Mouse (Mus musculus): ENCODE measurements at regions not wholly inside any gene's neighbourhood (a gene's known extent, or its start where the extent isn't known, plus 50 kb on each side); places are given as distances from the start of the nearest gene placed in this dataset.
A peak's percentile ranks its signal among the peaks of the same experiment; 100 is the strongest.

GRCm38 (mm10) chr6:20982931-20983330 lies 232.4 kb upstream of the Kcnd2 start:
- DNase-seq (ENCODE audit: low read depth, low spot score) = no peak
- Histone ChIP-seq H3K4me1 (ENCODE audit: control insufficient read depth in 2 of 2, insufficient read depth in 2 of 2, low read length in 2 of 2, poor library complexity in 1 of 2) (no peaks in the 10 kb centered on the region), H3K9me3 (ENCODE audit: control insufficient read depth, insufficient read depth, low read depth, low read length) (no peaks in the 10 kb centered on the region), H3K4me3 (ENCODE audit: insufficient read depth in 1 of 2, low read depth in 1 of 2, low read length in 2 of 2, poor library complexity in 1 of 2, severe bottlenecking in 1 of 2) (no peak overlapping the region), H3K36me3 (ENCODE audit: control insufficient read depth, insufficient read depth, low read length, poor library complexity, severe bottlenecking) (no peaks in the 10 kb centered on the region), H3K9ac (ENCODE audit: insufficient read depth, low read depth, low read length, poor library complexity, severe bottlenecking) (no peak overlapping the region), H3K27ac (ENCODE audit: insufficient read depth, low read depth, low read length, poor library complexity, severe bottlenecking) (no peak overlapping the region)
- TF ChIP-seq ZC3H11A (IDR thresholded peaks at IDR 0.05; ENCODE audit: borderline replicate concordance, low read depth, low read length) (no peak), CHD2 (IDR thresholded peaks at IDR 0.05; ENCODE audit: low read depth, low read length) (no peak), ZNF384 (IDR thresholded peaks at IDR 0.05; ENCODE audit: low read depth, low read length) (no peak), MAFK (IDR thresholded peaks at IDR 0.05; ENCODE audit: insufficient read depth, low read depth, low read length) (no peak), HCFC1 (IDR thresholded peaks at IDR 0.05; ENCODE audit: borderline replicate concordance, insufficient read depth, low read length) (no peak)
- in situ Hi-C loops (cut with MboI; ENCODE audit: low sequenced_read_pairs in 2 of 2, unreplicated experiment in 2 of 2) = no loop called here

DNA sequence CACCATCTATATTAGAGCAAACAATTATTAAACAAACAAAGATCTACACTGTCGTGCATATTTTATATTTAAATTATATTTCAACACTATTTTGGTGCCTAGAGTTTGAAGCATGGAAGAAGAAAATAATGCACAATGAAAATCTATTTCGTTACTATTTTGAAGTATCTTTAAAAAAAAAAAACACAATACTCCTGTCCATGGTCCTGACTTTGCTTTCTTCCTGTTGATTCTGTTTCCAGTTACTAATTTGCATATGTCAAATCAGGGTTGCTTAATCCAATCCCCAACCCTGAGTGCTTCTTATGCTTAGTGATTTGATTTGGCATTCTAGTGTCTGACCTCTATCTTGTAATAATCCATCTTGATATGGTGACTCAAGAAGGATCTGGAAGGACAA lies 210.2 kb upstream of the Kcnd2 start:
- no peaks in the 10 kb centered on the region for H3K36me3 ChIP-seq (ENCODE audit: control insufficient read depth, insufficient read depth, low read length, poor library complexity, severe bottlenecking)
- H3K4me1 ChIP-seq (ENCODE audit: control insufficient read depth in 2 of 2, insufficient read depth in 2 of 2, low read length in 2 of 2, poor library complexity in 1 of 2) = no peaks in the 10 kb centered on the region
- H3K27ac ChIP-seq (ENCODE audit: insufficient read depth, low read depth, low read length, poor library complexity, severe bottlenecking) = no peak overlapping the region
- TF ChIP-seq ZNF384 (IDR thresholded peaks at IDR 0.05; ENCODE audit: low read depth, low read length) (peak; percentile 91), MAFK (IDR thresholded peaks at IDR 0.05; ENCODE audit: insufficient read depth, low read depth, low read length) (no peak)
- no peak for DNase-seq (ENCODE audit: low read depth, low spot score)
- H3K9me3 ChIP-seq (ENCODE audit: control insufficient read depth, insufficient read depth, low read depth, low read length) = no peaks in the 10 kb centered on the region
- no peak overlapping the region for H3K9ac ChIP-seq (ENCODE audit: insufficient read depth, low read depth, low read length, poor library complexity, severe bottlenecking)
- no peak overlapping the region for H3K4me3 ChIP-seq (ENCODE audit: insufficient read depth in 1 of 2, low read depth in 1 of 2, low read length in 2 of 2, poor library complexity in 1 of 2, severe bottlenecking in 1 of 2)
- in situ Hi-C loops (cut with MboI; ENCODE audit: low sequenced_read_pairs in 2 of 2, unreplicated experiment in 2 of 2) = no loop called here

DNA sequence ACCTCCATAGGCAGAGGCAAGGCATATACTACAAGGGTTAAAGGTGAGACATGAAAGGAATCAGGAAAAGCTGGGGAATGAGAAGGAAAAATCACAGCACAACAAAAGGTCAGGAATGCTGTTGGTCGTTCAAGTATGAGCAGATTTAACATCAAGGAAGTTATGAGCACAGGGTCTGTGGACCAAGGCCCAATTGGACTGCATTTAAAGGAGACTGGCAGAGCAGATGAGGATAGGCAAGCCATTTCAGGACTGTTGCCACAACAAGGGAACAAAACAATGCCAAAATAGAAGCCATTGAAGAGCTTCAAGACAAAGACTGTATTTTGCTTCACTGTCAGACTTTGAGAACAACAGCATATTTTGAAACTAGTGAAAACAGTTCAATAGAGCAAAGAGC lies 167.4 kb upstream of the Kcnd2 start:
- no peak overlapping the region for H3K27ac ChIP-seq (ENCODE audit: insufficient read depth, low read depth, low read length, poor library complexity, severe bottlenecking)
- TF ChIP-seq ZC3H11A (IDR thresholded peaks at IDR 0.05; ENCODE audit: borderline replicate concordance, low read depth, low read length) (no peak), CHD2 (IDR thresholded peaks at IDR 0.05; ENCODE audit: low read depth, low read length) (no peak), MAFK (IDR thresholded peaks at IDR 0.05; ENCODE audit: insufficient read depth, low read depth, low read length) (no peak), HCFC1 (IDR thresholded peaks at IDR 0.05; ENCODE audit: borderline replicate concordance, insufficient read depth, low read length) (no peak), ZNF384 (IDR thresholded peaks at IDR 0.05; ENCODE audit: low read depth, low read length) (no peak)
- no peak overlapping the region for H3K4me3 ChIP-seq (ENCODE audit: insufficient read depth in 1 of 2, low read depth in 1 of 2, low read length in 2 of 2, poor library complexity in 1 of 2, severe bottlenecking in 1 of 2)
- no peak for DNase-seq (ENCODE audit: low read depth, low spot score)
- no peaks in the 10 kb centered on the region for H3K36me3 ChIP-seq (ENCODE audit: control insufficient read depth, insufficient read depth, low read length, poor library complexity, severe bottlenecking)
- H3K4me1 ChIP-seq (ENCODE audit: control insufficient read depth in 2 of 2, insufficient read depth in 2 of 2, low read length in 2 of 2, poor library complexity in 1 of 2) = no peaks in the 10 kb centered on the region
- H3K9me3 ChIP-seq (ENCODE audit: control insufficient read depth, insufficient read depth, low read depth, low read length) = no peaks in the 10 kb centered on the region
- no peak overlapping the region for H3K9ac ChIP-seq (ENCODE audit: insufficient read depth, low read depth, low read length, poor library complexity, severe bottlenecking)
- in situ Hi-C loops (cut with MboI; ENCODE audit: low sequenced_read_pairs in 2 of 2, unreplicated experiment in 2 of 2) = no loop called here

GRCm38 (mm10) chr6:21093015-21093414 lies 122.3 kb upstream of the Kcnd2 start:
- H3K27ac ChIP-seq (ENCODE audit: insufficient read depth, low read depth, low read length, poor library complexity, severe bottlenecking) = no peak overlapping the region
- no peak for TF ChIP-seq HCFC1 (IDR thresholded peaks at IDR 0.05; ENCODE audit: borderline replicate concordance, insufficient read depth, low read length)
- H3K36me3 ChIP-seq (ENCODE audit: control insufficient read depth, insufficient read depth, low read length, poor library complexity, severe bottlenecking) = no peaks in the 10 kb centered on the region
- H3K4me1 ChIP-seq (ENCODE audit: control insufficient read depth in 2 of 2, insufficient read depth in 2 of 2, low read length in 2 of 2, poor library complexity in 1 of 2) = no peaks in the 10 kb centered on the region
- no peak for DNase-seq (ENCODE audit: low read depth, low spot score)
- no peaks in the 10 kb centered on the region for H3K9me3 ChIP-seq (ENCODE audit: control insufficient read depth, insufficient read depth, low read depth, low read length)
- in situ Hi-C loops (cut with MboI; ENCODE audit: low sequenced_read_pairs in 2 of 2, unreplicated experiment in 2 of 2) = no loop called here
- no peak overlapping the region for H3K4me3 ChIP-seq (ENCODE audit: insufficient read depth in 1 of 2, low read depth in 1 of 2, low read length in 2 of 2, poor library complexity in 1 of 2, severe bottlenecking in 1 of 2)
- no peak overlapping the region for H3K9ac ChIP-seq (ENCODE audit: insufficient read depth, low read depth, low read length, poor library complexity, severe bottlenecking)

DNA sequence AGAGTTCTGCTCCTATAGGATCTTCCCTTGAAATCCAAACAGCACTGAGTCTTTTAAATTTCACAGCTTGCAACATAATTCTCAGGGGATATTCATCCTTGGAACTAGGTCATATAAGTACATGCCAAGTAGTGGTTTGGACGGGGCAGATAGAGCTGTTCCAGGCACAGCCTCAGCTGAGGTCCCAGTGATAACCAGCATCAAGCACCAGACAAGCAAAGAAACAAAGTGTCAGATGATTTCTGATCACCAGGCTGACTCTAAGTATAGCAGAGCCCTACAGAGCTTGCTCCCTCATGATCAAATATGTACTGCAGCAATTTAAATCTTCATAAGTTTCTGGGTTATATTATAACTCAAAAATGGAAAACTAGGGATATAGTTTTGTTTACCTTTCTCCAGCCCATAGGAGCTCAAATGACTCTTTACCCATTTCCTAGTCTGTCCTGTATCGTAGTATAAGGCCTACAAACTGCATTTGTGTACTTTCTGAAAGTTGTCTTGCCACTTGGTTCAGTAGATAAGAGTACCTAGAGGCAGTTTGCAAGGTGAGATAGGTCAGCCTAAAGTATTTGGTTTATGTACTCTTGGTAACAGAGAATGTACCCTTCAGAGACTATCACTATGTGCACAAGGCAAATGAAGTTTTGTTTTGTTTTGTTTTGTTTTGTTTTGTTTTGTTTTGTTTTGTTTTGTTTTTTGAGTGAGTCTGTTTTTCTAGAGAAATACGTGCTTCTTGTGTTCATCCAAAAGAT lies 103.9 kb upstream of the Kcnd2 start:
- Histone ChIP-seq H3K27ac (ENCODE audit: insufficient read depth, low read depth, low read length, poor library complexity, severe bottlenecking) (no peak overlapping the region), H3K9ac (ENCODE audit: insufficient read depth, low read depth, low read length, poor library complexity, severe bottlenecking) (no peak overlapping the region), H3K4me1 (ENCODE audit: control insufficient read depth in 2 of 2, insufficient read depth in 2 of 2, low read length in 2 of 2, poor library complexity in 1 of 2) (no peaks in the 10 kb centered on the region), H3K9me3 (ENCODE audit: control insufficient read depth, insufficient read depth, low read depth, low read length) (no peaks in the 10 kb centered on the region), H3K36me3 (ENCODE audit: control insufficient read depth, insufficient read depth, low read length, poor library complexity, severe bottlenecking) (no peaks in the 10 kb centered on the region), H3K4me3 (ENCODE audit: insufficient read depth in 1 of 2, low read depth in 1 of 2, low read length in 2 of 2, poor library complexity in 1 of 2, severe bottlenecking in 1 of 2) (no peak overlapping the region)
- DNase-seq (ENCODE audit: low read depth, low spot score) = no peak
- TF ChIP-seq MAFK (IDR thresholded peaks at IDR 0.05; ENCODE audit: insufficient read depth, low read depth, low read length) = no peak
- no peak for TF ChIP-seq HCFC1 (IDR thresholded peaks at IDR 0.05; ENCODE audit: borderline replicate concordance, insufficient read depth, low read length)
- TF ChIP-seq ZC3H11A (IDR thresholded peaks at IDR 0.05; ENCODE audit: borderline replicate concordance, low read depth, low read length) = no peak
- TF ChIP-seq CHD2 (IDR thresholded peaks at IDR 0.05; ENCODE audit: low read depth, low read length) = no peak
- TF ChIP-seq ZNF384 (IDR thresholded peaks at IDR 0.05; ENCODE audit: low read depth, low read length) = no peak
- in situ Hi-C loops (cut with MboI; ENCODE audit: low sequenced_read_pairs in 2 of 2, unreplicated experiment in 2 of 2) = no loop called here
